28 mouse cellular contexts compared by ENCODE assay signal in the genomic region with DNA sequence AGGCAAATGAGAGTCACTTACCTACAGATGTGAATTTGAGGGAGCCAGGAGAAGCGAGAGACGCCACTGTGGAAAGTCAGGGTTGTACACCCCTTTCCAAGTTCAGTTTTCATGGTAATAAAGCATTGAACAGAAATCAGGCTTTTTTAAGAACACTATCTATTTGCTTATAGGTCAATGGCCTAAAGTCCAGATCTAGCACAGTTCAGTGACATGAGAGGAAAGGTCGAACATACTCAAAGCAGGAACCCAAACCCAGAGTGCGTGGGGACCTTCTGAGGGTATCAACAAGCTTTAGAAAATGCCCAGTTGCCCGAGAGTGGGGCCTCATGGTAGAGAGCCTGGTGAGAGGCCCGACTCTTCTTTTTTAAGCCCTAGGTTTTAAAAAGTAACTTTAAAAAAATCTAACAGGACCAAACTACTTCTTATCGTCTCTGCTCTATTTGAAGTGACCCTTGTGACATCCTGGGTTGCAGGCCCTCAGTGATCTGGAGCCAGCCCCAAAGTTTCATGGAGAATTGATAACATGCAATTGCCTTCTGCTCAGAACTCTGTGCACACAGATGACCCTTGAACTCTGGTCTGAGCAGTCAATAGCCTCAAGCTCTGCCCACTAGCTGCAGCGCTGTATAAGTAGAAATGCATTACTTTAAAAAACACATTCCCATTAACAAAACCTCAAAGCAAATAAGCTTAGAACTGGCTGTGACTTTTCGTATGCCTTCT. TPM values are rescaled to one million over a fixed set of nuclear protein-coding genes. Genes with fewer than 3 reads are reported as not detected.
DNase-seq lines count a peak whose midpoint lies in the region; ATAC-seq and TF ChIP-seq lines count a peak whose summit lies in the region.
"Had no signal": no experiment of that assay in that cellular context is flagged by ENCODE, and none has a peak within 500 bp of the region (broad histone marks: within the 10 kb centered on the region; RNA-seq: fewer than 3 reads in every experiment).

TSS of gene Abcb11 (minus strand) at position 121 of the 726 bp plus-strand sequence.

- intact Hi-C loops in gastrocnemius, postnatal 14 days (cut with DNase I; ENCODE audit: low total_unique reads): no loop called here

- no peaks in the 10 kb centered on the region for H3K27me3 ChIP-seq in intestine, embryonic 16.5 days (replicated peaks; ENCODE audit: control insufficient read depth, insufficient read depth, low read length)
- no peaks in the 10 kb centered on the region for H3K27me3 ChIP-seq in liver, embryonic 13.5 days
- no peaks in the 10 kb centered on the region for H3K27me3 ChIP-seq in liver, postnatal 0 days (ENCODE audit: insufficient read depth, low read length)
- H3K27me3 ChIP-seq: embryonic facial prominence, embryonic 15.5 days; hindbrain, embryonic 13.5 days had no signal

- TF ChIP-seq POLR2A in lung, adult 2 months (IDR thresholded peaks at IDR 0.05; ENCODE audit: borderline replicate concordance, extremely low read depth, low read depth, low read length): no peak

- H3K4me1 ChIP-seq in intestine, embryonic 16.5 days (ENCODE audit: control insufficient read depth, insufficient read depth, low read length): no peaks in the 10 kb centered on the region
- H3K4me1 ChIP-seq in liver, embryonic 13.5 days (replicated peaks): peaks cover 2% of the 10 kb centered on the region; the same call in 1 of the 2 replicates
- H3K4me1 ChIP-seq in liver, postnatal 0 days (ENCODE audit: insufficient read depth): 0 out of 2 replicates have a peak, but pooled peaks cover 6% of the 10 kb centered on the region
- no peaks in the 10 kb centered on the region for H3K4me1 ChIP-seq in lung, adult 2 months (ENCODE audit: control insufficient read depth, insufficient read depth, low read length)
- H3K4me1 ChIP-seq: embryonic facial prominence, embryonic 15.5 days; forebrain, embryonic 10.5 days; heart, embryonic 10.5 days; hindbrain, embryonic 13.5 days had no signal

- no peak within 1 kb of the TSS for H3K9ac ChIP-seq in intestine, embryonic 16.5 days (ENCODE audit: low read depth, low read length)
- H3K9ac ChIP-seq in liver, embryonic 13.5 days: no peak within 1 kb of the TSS
- peak within 1 kb of the TSS; percentile 64 for H3K9ac ChIP-seq in liver, postnatal 0 days (replicated peaks)
- H3K9ac ChIP-seq: embryonic facial prominence, embryonic 15.5 days; hindbrain, embryonic 13.5 days had no signal

- H3K4me2 ChIP-seq in intestine, embryonic 16.5 days (ENCODE audit: low read depth, low read length): no peak within 1 kb of the TSS
- no peak within 1 kb of the TSS for H3K4me2 ChIP-seq in liver, embryonic 13.5 days
- H3K4me2 ChIP-seq in liver, postnatal 0 days (ENCODE audit: low read depth, low read length): peak within 1 kb of the TSS; percentile 62
- H3K4me2 ChIP-seq: embryonic facial prominence, embryonic 15.5 days; hindbrain, embryonic 13.5 days had no signal

- ATAC-seq in intestine, embryonic 16.5 days: peak; percentile 73
- peak; percentile 53; the same call in 1 of the 2 replicates for ATAC-seq in liver, embryonic 13.5 days (ENCODE audit: low read depth)
- peak; percentile 93 for ATAC-seq in liver, postnatal 0 days
- ATAC-seq: forebrain, embryonic 14.5 days had no signal

- no peak for TF ChIP-seq CTCF in liver, postnatal 0 days (IDR thresholded peaks at IDR 0.05; ENCODE audit: low read depth)
- no peak for TF ChIP-seq CTCF in lung, adult 2 months (IDR thresholded peaks at IDR 0.05; ENCODE audit: insufficient read depth, low read length)

- H3K9me3 ChIP-seq in intestine, embryonic 16.5 days (ENCODE audit: control insufficient read depth, low read length): no peaks in the 10 kb centered on the region
- no peaks in the 10 kb centered on the region for H3K9me3 ChIP-seq in liver, embryonic 13.5 days (replicated peaks)
- H3K9me3 ChIP-seq in liver, postnatal 0 days (ENCODE audit: low read length): no peaks in the 10 kb centered on the region
- H3K9me3 ChIP-seq: embryonic facial prominence, embryonic 15.5 days; forebrain, embryonic 10.5 days; heart, embryonic 10.5 days; hindbrain, embryonic 13.5 days had no signal

- no peak for DNase-seq in adrenal gland, postnatal 14 days
- DNase-seq in adrenal gland, postnatal 36 days: no peak
- DNase-seq in liver, embryonic 13.5 days: no peak
- DNase-seq in liver, postnatal 0 days: peak; percentile 24
- no peak for DNase-seq in natural killer cell, adult 2 months (ENCODE audit: low spot score in 2 of 2)
- no peak for DNase-seq in lung, adult 2 months
- DNase-seq in gastrocnemius, postnatal 14 days: no peak
- DNase-seq: adrenal gland, postnatal 25 days; cerebellum, adult 11 months; cerebellum, adult 8-10 months; cerebellum, postnatal 14 days; embryo, embryonic 11 days; gastrocnemius, adult 2 months; gastrocnemius, postnatal 36 days; heart, adult 18-20 months; heart, postnatal 10 days had no signal

- H3K27ac ChIP-seq in intestine, embryonic 16.5 days (ENCODE audit: low read length): no peak within 1 kb of the TSS
- peak within 1 kb of the TSS; percentile 43; the same call in 1 of the 2 replicates for H3K27ac ChIP-seq in liver, embryonic 13.5 days
- peak within 1 kb of the TSS; percentile 77 for H3K27ac ChIP-seq in liver, postnatal 0 days (ENCODE audit: low read depth)
- H3K27ac ChIP-seq: embryonic facial prominence, embryonic 15.5 days; forebrain, embryonic 10.5 days; gastrocnemius, adult 2 months; heart, embryonic 10.5 days; hindbrain, embryonic 13.5 days had no signal

- H3K4me3 ChIP-seq in intestine, embryonic 16.5 days (ENCODE audit: low read length): no peak within 1 kb of the TSS
- no peak within 1 kb of the TSS for H3K4me3 ChIP-seq in liver, embryonic 13.5 days (replicated peaks)
- peak within 1 kb of the TSS; percentile 47 for H3K4me3 ChIP-seq in liver, postnatal 0 days (ENCODE audit: low read depth, low read length)
- H3K4me3 ChIP-seq in lung, adult 2 months (replicated peaks; ENCODE audit: extremely low read depth, low read depth, low read length): no peak within 1 kb of the TSS
- H3K4me3 ChIP-seq: embryonic facial prominence, embryonic 15.5 days; erythroblast, embryonic 14.5 days; forebrain, embryonic 10.5 days; gastrocnemius, adult 2 months; heart, embryonic 10.5 days; hindbrain, embryonic 13.5 days had no signal

- 77% methylated on average over 9 of the region's 9 CpGs for WGBS in intestine, embryonic 16.5 days
- WGBS in liver, embryonic 13.5 days (ENCODE audit: insufficient replicate concordance): 52% methylated on average over 9 of the region's 9 CpGs
- 57% methylated on average over 9 of the region's 9 CpGs for WGBS in liver, postnatal 0 days (ENCODE audit: insufficient replicate concordance)
- 84% methylated on average over 9 of the region's 9 CpGs for WGBS in lung, adult 2 months

- H3K36me3 ChIP-seq in intestine, embryonic 16.5 days (ENCODE audit: control insufficient read depth, insufficient read depth, low read length): no peaks in the 10 kb centered on the region
- H3K36me3 ChIP-seq in liver, embryonic 13.5 days: no peaks in the 10 kb centered on the region
- H3K36me3 ChIP-seq in liver, postnatal 0 days (replicated peaks; ENCODE audit: insufficient read depth, low read length): no peaks in the 10 kb centered on the region
- H3K36me3 ChIP-seq: embryonic facial prominence, embryonic 15.5 days; forebrain, embryonic 10.5 days; heart, embryonic 10.5 days; hindbrain, embryonic 13.5 days had no signal

- no peak for TF ChIP-seq EP300 in liver, postnatal 0 days (IDR thresholded peaks at IDR 0.05; ENCODE audit: low read depth)

RNA-seq across cellular contexts. Expression of gene Abcb11, which starts in this region (rescaled TPM):
- 0.86 and 29.4 TPM in 2 replicates for total RNA-seq in adrenal gland, postnatal 14 days (2021)
- under 1 TPM in 1 of 2 experiments, not detected in 1; 0.26 TPM for total RNA-seq in adrenal gland, postnatal 36 days (2021)
- 4.0 and 11.4 TPM in 2 replicates for polyA plus RNA-seq in intestine, embryonic 16.5 days (2015; fragmentation: Nextera tagmentation; extraction: Ambion mirVana)
- polyA plus RNA-seq in liver, embryonic 13.5 days (2015; fragmentation: Nextera tagmentation; extraction: Ambion mirVana): 2.3 and 3.0 TPM in 2 replicates
- polyA plus RNA-seq in liver, postnatal 0 days (2015; fragmentation: Nextera tagmentation; extraction: Ambion mirVana): 74.4 and 74.8 TPM in 2 replicates
- polyA plus RNA-seq in lung, adult 2 months (2012; rRNA removed): 0.24 TPM in 1 of 2 replicates, not detected in the other
- total RNA-seq in gastrocnemius, postnatal 14 days (2021): not detected
- total RNA-seq: common myeloid progenitor, adult 5-6 weeks; gastrocnemius, adult 2 months; gastrocnemius, postnatal 36 days; heart, adult 18-20 months; heart, postnatal 10 days; hematopoietic stem cell, adult 5-6 weeks; MEL had no signal
- polyA plus RNA-seq: embryonic facial prominence, embryonic 11.5 days; erythroblast, embryonic 14.5 days; forebrain, embryonic 10.5 days; heart, embryonic 14.5 days; hindbrain, embryonic 13.5 days had no signal
